Mouse (Mus musculus): ENCODE measurements around the gene Arrdc2.
A peak's percentile ranks its signal among the peaks of the same experiment; 100 is the strongest.

DNA sequence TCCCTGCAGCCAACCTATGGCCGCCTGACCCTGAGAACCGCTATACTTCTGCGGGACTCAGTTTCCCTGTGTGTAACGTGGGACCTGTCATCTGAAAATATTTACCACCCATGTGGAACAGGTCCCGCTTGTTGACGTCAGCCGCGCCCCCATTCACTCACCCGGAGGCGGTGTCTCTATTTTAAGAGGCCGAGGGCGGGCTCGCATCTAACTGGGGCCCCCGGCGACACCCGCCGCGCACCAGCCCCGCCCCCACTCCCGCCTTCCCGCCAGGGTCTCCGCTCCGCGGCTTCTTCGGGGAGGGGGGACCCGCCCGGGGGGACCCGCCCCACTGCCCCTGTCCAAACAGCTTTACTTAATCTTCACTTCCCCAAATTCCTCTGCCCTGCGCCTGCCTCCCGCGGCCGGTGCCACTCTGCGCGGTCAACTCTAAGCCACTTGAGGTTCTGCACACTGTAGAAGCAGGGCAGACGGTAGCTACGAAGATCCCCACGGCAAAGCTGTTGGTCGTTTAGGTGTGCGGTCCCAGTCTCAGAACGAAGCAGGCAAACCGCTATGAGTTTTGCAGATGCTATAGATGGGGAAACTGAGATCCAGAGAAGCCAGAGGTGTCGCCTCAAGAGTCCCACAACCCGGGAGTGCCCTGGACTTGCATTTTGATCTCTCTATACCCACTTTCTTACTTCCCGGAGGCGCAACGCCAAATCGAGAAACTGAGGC is 35.6 kb downstream of the Arrdc2 start:
- TF ChIP-seq CTCF (IDR thresholded peaks at IDR 0.05; ENCODE audit: insufficient read depth, low read length) (no peak), POLR2A (IDR thresholded peaks at IDR 0.05; ENCODE audit: borderline replicate concordance, extremely low read depth, low read depth, low read length) (0 out of 2 replicates have a peak, but pooled peaks have one; percentile 37)
